Mouse (Mus musculus): Measurements from ENCODE around the gene Mapkap1. TPM values are rescaled to one million over a fixed set of nuclear protein-coding genes. Genes with fewer than 3 reads are reported as not detected.

Mapkap1 gene
- polyA plus RNA-seq, 1 experiment = 39.6 TPM

Other genes with a start within 250 kb of the Mapkap1 start
- gene Pbx3, start 33.6 kb upstream of the Mapkap1 start, polyA plus RNA-seq (2012; fragmentation: generic; extraction: Trizol) = 6.1 TPM